In genomic region chr3:51712382-51712781, GRCm38 (mm10) we compare ENCODE assay signal across 12 mouse cellular contexts. TPM values are rescaled to one million over a fixed set of nuclear protein-coding genes. Genes with fewer than 3 reads are reported as not detected.
DNase-seq lines count a peak whose midpoint lies in the region; ATAC-seq and TF ChIP-seq lines count a peak whose summit lies in the region.
"Had no signal": no experiment of that assay in that cellular context is flagged by ENCODE, and none has a peak within 500 bp of the region (broad histone marks: within the 10 kb centered on the region; RNA-seq: fewer than 3 reads in every experiment).

No protein-coding gene starts in this region.

- no peak overlapping the region for H3K4me2 ChIP-seq in kidney, embryonic 14.5 days (replicated peaks; ENCODE audit: low read depth, low read length)
- peak overlapping the region; percentile 42 for H3K4me2 ChIP-seq in liver, embryonic 12.5 days
- H3K4me2 ChIP-seq: embryonic facial prominence, embryonic 15.5 days; limb, embryonic 15.5 days had no signal

- no peaks in the 10 kb centered on the region for H3K36me3 ChIP-seq in kidney, embryonic 14.5 days (ENCODE audit: control insufficient read depth, insufficient read depth, low read length)
- no peaks in the 10 kb centered on the region for H3K36me3 ChIP-seq in G1E (replicated peaks)
- no peaks in the 10 kb centered on the region for H3K36me3 ChIP-seq in liver, embryonic 12.5 days
- H3K36me3 ChIP-seq: embryonic facial prominence, embryonic 15.5 days; limb, embryonic 15.5 days had no signal

- no peak for ATAC-seq in kidney, embryonic 14.5 days (ENCODE audit: low FRiP score, low TSS enrichment)
- peak; percentile 45; the same call in 1 of the 2 replicates for ATAC-seq in G1E (ENCODE audit: extremely low read depth, insufficient number of reproducible peaks, low FRiP score, poor library complexity, severe bottlenecking)
- ATAC-seq in liver, embryonic 12.5 days, result peak; percentile 74
- ATAC-seq: intestine, postnatal 0 days had no signal

- peaks cover 28% of the 10 kb centered on the region for H3K4me1 ChIP-seq in kidney, embryonic 14.5 days (ENCODE audit: control insufficient read depth, insufficient read depth, low read length)
- H3K4me1 ChIP-seq in G1E (ENCODE audit: insufficient read depth, low read depth, low read length), result peaks cover 17% of the 10 kb centered on the region
- peaks cover 78% of the 10 kb centered on the region for H3K4me1 ChIP-seq in liver, embryonic 12.5 days

- no peaks in the 10 kb centered on the region for H3K27me3 ChIP-seq in kidney, embryonic 14.5 days (ENCODE audit: control insufficient read depth, insufficient read depth, low read length)
- no peaks in the 10 kb centered on the region for H3K27me3 ChIP-seq in G1E (ENCODE audit: insufficient read depth, low read length)
- H3K27me3 ChIP-seq in liver, embryonic 12.5 days (replicated peaks), result no peaks in the 10 kb centered on the region
- H3K27me3 ChIP-seq: embryonic facial prominence, embryonic 15.5 days; limb, embryonic 15.5 days had no signal

- no peak for DNase-seq in gastrocnemius, adult 2 months
- no peak for DNase-seq in gastrocnemius, adult 18-20 months (ENCODE audit: low spot score)
- no peak for DNase-seq in kidney, postnatal 10 days
- DNase-seq in G1E (ENCODE audit: low spot score), result no peak
- DNase-seq in spleen, adult 18-20 months, result no peak
- no peak for DNase-seq in right cerebral cortex, postnatal 10 days (ENCODE audit: low spot score in 2 of 2)
- DNase-seq: layer of hippocampus, postnatal 36 days had no signal

- H3K9ac ChIP-seq in kidney, embryonic 14.5 days (ENCODE audit: low read depth, low read length), result no peak overlapping the region
- peak overlapping the region; percentile 61 for H3K9ac ChIP-seq in liver, embryonic 12.5 days
- H3K9ac ChIP-seq: embryonic facial prominence, embryonic 15.5 days; limb, embryonic 15.5 days had no signal

- intact Hi-C loops in gastrocnemius, adult 2 months (cut with DNase I), result no loop called here

- WGBS in kidney, embryonic 14.5 days, result 29% methylated on average over 3 of the region's 3 CpGs
- WGBS in liver, embryonic 12.5 days (ENCODE audit: insufficient replicate concordance), result 12% methylated on average over 3 of the region's 3 CpGs

- H3K9me3 ChIP-seq in kidney, embryonic 14.5 days (ENCODE audit: control insufficient read depth, low read length), result no peaks in the 10 kb centered on the region
- no peaks in the 10 kb centered on the region; the same call in 1 of the 2 replicates for H3K9me3 ChIP-seq in G1E (replicated peaks)
- no peaks in the 10 kb centered on the region for H3K9me3 ChIP-seq in liver, embryonic 12.5 days (replicated peaks)
- H3K9me3 ChIP-seq: embryonic facial prominence, embryonic 15.5 days; limb, embryonic 15.5 days had no signal

- TF ChIP-seq CTCF in gastrocnemius, adult 2 months (IDR thresholded peaks at IDR 0.05), result no peak
- TF ChIP-seq CTCF in G1E (IDR thresholded peaks at IDR 0.05; ENCODE audit: low read depth, low read length), result no peak

- peak overlapping the region; percentile 48 for H3K27ac ChIP-seq in gastrocnemius, adult 2 months
- H3K27ac ChIP-seq in kidney, embryonic 14.5 days (ENCODE audit: low read depth, low read length), result peak overlapping the region; percentile 77; the same call in 1 of the 2 replicates
- peak overlapping the region; percentile 77 for H3K27ac ChIP-seq in liver, embryonic 12.5 days
- H3K27ac ChIP-seq: limb, embryonic 15.5 days had no signal

- no peak overlapping the region for H3K4me3 ChIP-seq in gastrocnemius, adult 2 months
- no peak overlapping the region for H3K4me3 ChIP-seq in kidney, embryonic 14.5 days (ENCODE audit: low read length)
- no peak overlapping the region for H3K4me3 ChIP-seq in G1E (ENCODE audit: low read depth, low read length)
- no peak overlapping the region for H3K4me3 ChIP-seq in liver, embryonic 12.5 days
- H3K4me3 ChIP-seq: embryonic facial prominence, embryonic 15.5 days; limb, embryonic 15.5 days had no signal

RNA-seq across cellular contexts. Expression of gene Mgst2, which starts 52.2 kb away (rescaled TPM):
- under 1 TPM; 0.39 to 0.61 TPM for total RNA-seq in gastrocnemius, adult 2 months (2021)
- under 1 TPM in 1 of 2 experiments, not detected in 1; 0.37 TPM for total RNA-seq in gastrocnemius, adult 18-20 months (2021)
- polyA plus RNA-seq in kidney, embryonic 14.5 days (2014; fragmentation: Nextera tagmentation; extraction: Ambion mirVana), result 0.51 and 0.99 TPM in 2 replicates
- total RNA-seq in G1E (2014; fragmentation: Nextera tagmentation) (2.4 and 6.3 TPM in 2 replicates), G1E (2017) (0.11 and 0.99 TPM in 2 replicates)
- polyA plus RNA-seq in G1E (2012), result 0.28 and 0.32 TPM in 2 replicates
- 14.7 and 16.5 TPM in 2 replicates for polyA plus RNA-seq in liver, embryonic 12.5 days (2016; fragmentation: Nextera tagmentation; extraction: Ambion mirVana)
- total RNA-seq: layer of hippocampus, postnatal 36 days had no signal
